Mouse (Mus musculus) olfactory bulb, adult 2 months (tissue): ENCODE data around the gene Atg3. TPM values are rescaled to one million over a fixed set of nuclear protein-coding genes. Genes with fewer than 3 reads are reported as not detected.

Experiments used
- H3K27ac ChIP-seq: fragments of 200-500 bp; 2 replicates; pipeline ENCODE4 v1.5.1; 2012; ENCODE audit warnings: low read depth, low read length; ENCODE audit not compliant: insufficient read depth
- H3K4me1 ChIP-seq: fragments of 200-500 bp; 2 replicates; pipeline ENCODE4 v1.6.1; 2012; ENCODE audit warnings: low read length; ENCODE audit not compliant: control insufficient read depth, insufficient read depth
- H3K4me3 ChIP-seq: fragments of 200-500 bp; 2 replicates; pipeline ENCODE4 v1.5.1; 2012; ENCODE audit warnings: mild to moderate bottlenecking, low read depth, low read length, moderate library complexity; ENCODE audit not compliant: insufficient read depth
- CTCF ChIP-seq: fragments of 200-500 bp; IDR thresholded peaks from 2 replicates; pipeline ENCODE4 v1.5.1; 2012; ENCODE audit warnings: low read depth, mild to moderate bottlenecking, low read length, moderate library complexity; ENCODE audit not compliant: insufficient read depth
- POLR2A ChIP-seq: fragments of 200-500 bp; IDR thresholded peaks from 2 replicates; pipeline ENCODE4 v1.6.1; 2012; ENCODE audit warnings: mild to moderate bottlenecking, low read depth, low read length, moderate library complexity; ENCODE audit not compliant: insufficient read depth
- WGBS: fragments of 180-500 bp; shearing (Covaris S2); methylation state at CpG from one replicate; pipeline ENCODE4 v1.1.7; 2018; 5-methylcytosine and 5-hydroxymethylcytosine counted together
- polyA plus RNA-seq: library from polyadenylated mRNA; stranded (reverse); fragments of >200 nt; gene quantifications from 2 replicates; pipeline ENCODE4 v1.2.4, GENCODE M21; 2012; ENCODE audit warnings: low replicate concordance; ENCODE audit not compliant: missing spikeins, insufficient read depth, insufficient read length

The Atg3 gene
- polyA plus RNA-seq, 1 experiment = not detected

DNA sequence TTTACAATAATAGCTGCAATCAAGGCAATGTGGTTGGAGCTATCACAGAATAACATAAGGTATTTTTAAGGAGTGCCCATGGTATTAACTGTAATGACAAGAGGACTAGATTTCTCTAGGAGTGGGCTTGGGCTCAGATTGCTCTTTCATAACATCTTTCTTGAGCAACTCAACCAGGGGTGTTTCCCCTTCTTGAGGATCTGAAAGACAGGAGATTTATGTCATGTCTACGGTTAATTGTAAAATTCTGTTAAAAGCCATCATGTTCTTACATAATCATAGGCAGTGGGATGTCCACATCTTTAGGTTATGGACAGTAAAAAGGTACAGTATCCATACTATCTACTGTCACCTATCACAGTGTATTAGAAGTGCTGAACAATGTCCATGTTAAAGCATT is 72.7 kb downstream of the Atg3 start:
- WGBS = 100% methylated on average over 1 of the region's 1 CpGs
- Histone ChIP-seq H3K27ac (no peak overlapping the region), H3K4me1 (no peaks in the 10 kb centered on the region), H3K4me3 (no peak overlapping the region)
- TF ChIP-seq CTCF = no peak
- no peak for TF ChIP-seq POLR2A

DNA sequence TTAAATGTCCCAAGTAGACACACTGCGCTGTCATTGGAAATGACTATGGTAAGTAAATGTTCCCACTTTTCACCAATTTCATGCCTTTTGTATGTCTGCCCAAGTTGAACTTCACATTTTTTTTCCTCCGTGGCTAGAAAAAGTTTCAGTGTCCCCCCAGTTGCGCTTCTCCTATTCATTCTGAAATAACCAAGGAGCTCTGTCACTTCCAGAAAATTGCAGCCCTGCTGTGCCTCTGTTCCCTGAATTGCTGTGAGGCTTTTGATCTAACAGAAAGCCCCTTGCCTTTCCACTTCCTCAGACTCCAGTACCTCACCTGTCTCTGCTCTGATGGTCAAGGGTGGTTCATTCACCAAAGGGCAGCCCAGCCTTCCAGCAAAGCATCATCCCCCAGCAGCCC is 74.4 kb downstream of the Atg3 start:
- no peaks in the 10 kb centered on the region for H3K4me1 ChIP-seq
- no peak overlapping the region for H3K4me3 ChIP-seq
- TF ChIP-seq CTCF = no peak
- no peak for TF ChIP-seq POLR2A
- 67% methylated on average over 3 of the region's 3 CpGs for WGBS
- no peak overlapping the region for H3K27ac ChIP-seq

Other genes with a start within 250 kb of the Atg3 start
- not detected in 2 replicates for gene Cd200r3, start 215.1 kb upstream of the Atg3 start, polyA plus RNA-seq
- gene Ccdc80, start 65.4 kb upstream of the Atg3 start, polyA plus RNA-seq = not detected in 2 replicates
- gene Slc35a5, start 79 bp upstream of the Atg3 start, polyA plus RNA-seq = not detected in 2 replicates
- not detected in 2 replicates for gene Btla, start 65.5 kb downstream of the Atg3 start, polyA plus RNA-seq